22 mouse cellular contexts compared by ENCODE assay signal in the genomic region with DNA sequence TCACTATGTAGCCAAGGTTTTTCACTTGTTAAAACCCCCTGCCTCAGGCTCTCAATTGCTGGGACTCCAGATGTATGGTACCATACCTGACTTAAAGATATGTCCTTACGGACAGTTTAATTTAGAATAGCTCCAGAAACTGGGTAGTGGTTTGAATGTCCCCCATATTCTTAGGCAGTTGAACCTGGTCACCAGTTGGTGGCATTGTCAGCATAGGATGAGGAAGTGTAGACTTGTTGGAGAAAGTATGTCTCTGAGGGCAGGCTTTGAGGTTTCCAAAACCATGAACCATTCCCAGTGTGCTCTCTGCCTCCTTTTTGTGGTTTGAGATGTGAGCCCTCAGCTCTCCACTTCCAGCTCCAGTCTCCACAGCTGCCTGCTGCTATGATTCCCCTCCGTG.
A peak's percentile ranks its signal among the peaks of the same experiment; 100 is the strongest.
DNase-seq lines count a peak whose midpoint lies in the region; ATAC-seq and TF ChIP-seq lines count a peak whose summit lies in the region.
"Had no signal": no experiment of that assay in that cellular context is flagged by ENCODE, and none has a peak within 500 bp of the region (broad histone marks: within the 10 kb centered on the region; RNA-seq: fewer than 3 reads in every experiment).

No protein-coding gene starts in this region.

- intact Hi-C loops in heart, postnatal 14 days (cut with DNase I): no loop called here

- H3K9ac ChIP-seq in kidney, embryonic 15.5 days: no peak overlapping the region
- H3K9ac ChIP-seq: forebrain, embryonic 13.5 days; hindbrain, embryonic 12.5 days; intestine, embryonic 15.5 days; neural tube, embryonic 13.5 days had no signal

- DNase-seq in embryo, embryonic 11 days: peak; percentile 21
- no peak for DNase-seq in embryo, embryonic 10 days (ENCODE audit: low spot score)
- DNase-seq in kidney, adult 2 months: peak; percentile 16
- DNase-seq in 3T3-L1 (ENCODE audit: low read depth, low spot score): peak; percentile 33
- peak; percentile 29 for DNase-seq in brain, embryonic 14.5 days (ENCODE audit: low read depth)
- DNase-seq in gastrocnemius, postnatal 4 days (ENCODE audit: low spot score in 2 of 2): no peak
- no peak for DNase-seq in heart, postnatal 14 days
- DNase-seq: adrenal gland, adult 8-10 months; cerebellum, adult 11 months; cerebellum, postnatal 10 days; gastrocnemius, postnatal 14 days; kidney, postnatal 14 days; right cerebral cortex, adult 18-20 months; thymus, postnatal 14 days had no signal

- no peaks in the 10 kb centered on the region for H3K36me3 ChIP-seq in kidney, adult 2 months (ENCODE audit: control insufficient read depth, insufficient read depth, low read length)
- no peaks in the 10 kb centered on the region for H3K36me3 ChIP-seq in kidney, embryonic 15.5 days
- H3K36me3 ChIP-seq: hindbrain, embryonic 12.5 days; intestine, embryonic 15.5 days; limb, embryonic 10.5 days; neural tube, embryonic 13.5 days had no signal

- WGBS in kidney, adult 2 months: 83% methylated on average over 2 of the region's 2 CpGs
- 83% methylated on average over 2 of the region's 2 CpGs for WGBS in kidney, embryonic 15.5 days

- H3K27ac ChIP-seq in kidney, adult 2 months (ENCODE audit: insufficient read depth, low read depth, low read length): no peak overlapping the region
- no peak overlapping the region for H3K27ac ChIP-seq in kidney, embryonic 15.5 days
- H3K27ac ChIP-seq: forebrain, embryonic 13.5 days; hindbrain, embryonic 12.5 days; intestine, embryonic 15.5 days; left cerebral cortex, adult 2 months; limb, embryonic 10.5 days; neural tube, embryonic 13.5 days had no signal

- no peak overlapping the region for H3K4me2 ChIP-seq in kidney, embryonic 15.5 days
- H3K4me2 ChIP-seq: forebrain, embryonic 13.5 days; hindbrain, embryonic 12.5 days; intestine, embryonic 15.5 days; midbrain, embryonic 11.5 days; neural tube, embryonic 13.5 days had no signal

- no peaks in the 10 kb centered on the region for H3K27me3 ChIP-seq in kidney, adult 2 months (replicated peaks; ENCODE audit: control insufficient read depth, insufficient read depth, low read length)
- no peaks in the 10 kb centered on the region for H3K27me3 ChIP-seq in kidney, embryonic 15.5 days
- H3K27me3 ChIP-seq: forebrain, embryonic 13.5 days; hindbrain, embryonic 12.5 days; intestine, embryonic 15.5 days; neural tube, embryonic 13.5 days had no signal

- no peaks in the 10 kb centered on the region for H3K4me1 ChIP-seq in kidney, adult 2 months (ENCODE audit: control insufficient read depth, insufficient read depth, low read length)
- H3K4me1 ChIP-seq in kidney, embryonic 15.5 days: no peaks in the 10 kb centered on the region
- H3K4me1 ChIP-seq: forebrain, embryonic 13.5 days; hindbrain, embryonic 12.5 days; intestine, embryonic 15.5 days; limb, embryonic 10.5 days; neural tube, embryonic 13.5 days had no signal

- no peak overlapping the region for H3K4me3 ChIP-seq in kidney, adult 2 months (ENCODE audit: insufficient read depth, low read depth, low read length)
- H3K4me3 ChIP-seq in kidney, embryonic 15.5 days (replicated peaks): no peak overlapping the region
- H3K4me3 ChIP-seq: forebrain, embryonic 13.5 days; hindbrain, embryonic 12.5 days; intestine, embryonic 15.5 days; left cerebral cortex, adult 2 months; limb, embryonic 10.5 days; neural tube, embryonic 13.5 days had no signal

- no peak for TF ChIP-seq CTCF in kidney, adult 2 months (conservative IDR thresholded peaks at IDR 0.05; ENCODE audit: insufficient read depth, insufficient read length, low read depth, low read length)
- peak; percentile 5; the same call in 1 of the 2 replicates for TF ChIP-seq CTCF in brain, embryonic 14.5 days (IDR thresholded peaks at IDR 0.05; ENCODE audit: borderline replicate concordance, extremely low read depth, insufficient read depth, insufficient read length)

- ATAC-seq in kidney, embryonic 15.5 days (replicated peaks; ENCODE audit: low FRiP score): no peak
- ATAC-seq: forebrain, embryonic 13.5 days; intestine, embryonic 15.5 days had no signal

- no peaks in the 10 kb centered on the region for H3K9me3 ChIP-seq in kidney, embryonic 15.5 days (replicated peaks)
- H3K9me3 ChIP-seq: intestine, embryonic 15.5 days had no signal

- TF ChIP-seq POLR2A in kidney, adult 2 months (IDR thresholded peaks at IDR 0.05; ENCODE audit: low read depth, low read length): no peak
- TF ChIP-seq POLR2A in brain, embryonic 14.5 days (IDR thresholded peaks at IDR 0.05; ENCODE audit: borderline replicate concordance, extremely low read depth, insufficient read depth, insufficient read length, poor library complexity, severe bottlenecking): no peak

Comparison
In these comparisons a context has a peak if more than half of its experiments do, and no peak if none do; other contexts are left out.
1. DNase-seq: peak in embryo, embryonic 11 days (single experiment), kidney, adult 2 months (single experiment), 3T3-L1 (single experiment) and brain, embryonic 14.5 days (single experiment); none in embryo, embryonic 10 days (single experiment), gastrocnemius, postnatal 4 days (0 of 2) and heart, postnatal 14 days (0 of 2).